Mouse (Mus musculus): ENCODE results near the gene Pdgfa. TPM values are rescaled to one million over a fixed set of nuclear protein-coding genes. Genes with fewer than 3 reads are reported as not detected.

Gene Pdgfa
- polyA plus RNA-seq, 1 experiment from 2014 or later = 10.9 TPM

DNA sequence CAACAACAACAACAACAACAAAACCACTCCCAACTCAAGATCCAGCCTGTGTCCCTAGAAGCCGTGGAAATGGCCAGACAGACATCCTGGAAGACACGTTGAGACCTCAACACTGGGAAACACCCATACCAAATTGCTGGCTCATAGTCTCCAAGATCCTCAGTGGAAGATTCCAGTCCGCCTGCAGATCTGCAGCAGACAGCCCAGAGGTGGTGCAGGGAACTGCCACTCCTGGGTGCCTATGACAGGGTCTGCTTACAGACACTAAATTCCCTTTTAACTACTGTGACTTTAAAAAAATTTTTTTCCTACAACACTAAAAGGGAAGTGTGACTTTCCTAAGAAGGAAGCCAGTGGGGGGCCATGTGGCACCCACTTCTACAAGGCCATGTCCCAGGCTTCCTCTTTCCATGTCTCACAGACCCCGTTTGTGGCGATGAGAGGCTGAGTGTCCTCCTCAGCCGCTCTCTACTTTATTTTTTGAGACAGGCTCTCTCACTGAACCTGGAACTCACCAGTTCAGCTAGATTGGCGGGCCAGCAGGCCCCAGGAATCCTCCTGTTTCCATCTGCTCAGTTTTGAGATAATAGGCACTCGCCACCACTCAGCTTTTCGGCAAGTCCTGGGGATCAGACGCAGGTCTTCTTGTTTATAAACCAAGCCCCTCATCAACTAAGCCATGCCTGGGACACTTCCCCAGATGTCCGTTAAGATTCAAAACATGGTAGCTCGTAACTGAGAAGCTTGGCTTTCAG, 27.4 kb upstream of the Pdgfa start:
- H3K4me2 ChIP-seq (replicated peaks; ENCODE audit: low read depth, low read length) = no peak overlapping the region
- no peak overlapping the region for H3K27ac ChIP-seq (ENCODE audit: low read depth, low read length)
- H3K4me1 ChIP-seq (replicated peaks; ENCODE audit: control insufficient read depth, insufficient read depth, low read length) = no peaks in the 10 kb centered on the region
- H3K9me3 ChIP-seq (ENCODE audit: control insufficient read depth, low read length) = no peaks in the 10 kb centered on the region
- no peak overlapping the region for H3K4me3 ChIP-seq (ENCODE audit: low read depth, low read length)
- H3K27me3 ChIP-seq (ENCODE audit: control insufficient read depth, insufficient read depth, low read length) = no peaks in the 10 kb centered on the region
- 77% methylated on average over 12 of the region's 12 CpGs for WGBS
- no peak overlapping the region for H3K9ac ChIP-seq (ENCODE audit: low read depth, low read length)
- DNase-seq (ENCODE audit: low spot score) = no peak
- ATAC-seq (ENCODE audit: low FRiP score) = no peak
- H3K36me3 ChIP-seq (ENCODE audit: control insufficient read depth, insufficient read depth, low read length) = no peaks in the 10 kb centered on the region

DNA sequence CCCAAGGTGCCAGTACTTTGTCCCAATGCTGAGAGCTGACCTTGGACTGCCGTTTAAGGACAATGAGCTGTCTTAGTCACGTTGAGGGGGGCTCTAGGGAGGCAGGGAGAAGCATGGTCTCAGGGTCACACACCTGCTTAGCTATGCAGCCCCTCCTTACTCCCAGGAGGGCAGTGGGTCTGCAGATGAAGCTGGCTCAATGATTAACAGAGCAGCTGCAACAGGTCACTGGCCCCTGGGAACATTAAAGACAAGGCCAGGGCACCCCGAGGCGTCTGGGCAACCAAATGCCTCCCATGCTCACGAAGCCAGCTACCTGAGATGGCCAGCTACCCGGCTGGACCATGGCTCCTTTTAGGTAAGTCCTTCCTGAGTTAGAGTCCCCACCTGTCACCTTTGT, 23.4 kb upstream of the Pdgfa start:
- 77% methylated on average over 6 of the region's 6 CpGs for WGBS
- H3K36me3 ChIP-seq (ENCODE audit: control insufficient read depth, insufficient read depth, low read length) = no peaks in the 10 kb centered on the region

DNA sequence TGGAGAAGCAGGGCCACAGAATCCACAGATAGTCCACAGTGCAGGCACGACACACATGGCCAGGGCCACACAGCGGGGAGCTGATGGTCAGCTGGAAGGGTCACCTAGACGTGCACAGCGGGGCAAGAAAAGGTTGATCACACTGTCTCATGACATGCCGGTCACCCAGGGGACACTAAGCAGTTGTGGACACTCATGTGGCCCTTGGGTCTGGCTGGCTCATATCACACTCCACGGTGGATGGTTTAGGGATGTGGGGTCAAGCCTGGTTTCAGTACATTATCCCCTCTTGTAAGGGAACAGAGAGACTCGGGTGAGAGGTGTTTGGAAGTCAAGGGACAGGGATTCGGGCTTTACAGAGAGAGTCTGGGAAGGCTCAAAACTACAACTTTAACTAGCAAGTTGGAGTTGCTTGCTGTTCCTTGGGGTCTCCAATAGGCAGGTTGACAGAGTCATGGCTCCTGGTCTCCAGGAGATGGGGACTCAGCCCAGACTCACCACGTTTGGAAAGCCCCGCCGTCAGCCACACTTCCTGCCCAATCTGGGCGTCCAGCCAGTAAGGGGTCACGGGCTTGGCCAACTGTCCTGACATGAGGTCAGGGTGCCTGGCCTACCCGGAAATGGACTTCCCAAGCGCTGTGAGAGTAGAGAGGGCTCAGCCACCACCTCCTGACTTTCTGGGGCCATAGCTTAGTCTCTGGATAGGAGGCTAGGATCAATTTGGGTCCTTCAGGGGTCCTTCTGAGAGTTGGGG, 20.4 kb upstream of the Pdgfa start:
- WGBS = 81% methylated on average over 15 of the region's 15 CpGs
- Histone ChIP-seq H3K27me3 (ENCODE audit: control insufficient read depth, insufficient read depth, low read length) (no peaks in the 10 kb centered on the region), H3K27ac (ENCODE audit: low read depth, low read length) (no peak overlapping the region), H3K4me1 (replicated peaks; ENCODE audit: control insufficient read depth, insufficient read depth, low read length) (no peaks in the 10 kb centered on the region), H3K4me2 (replicated peaks; ENCODE audit: low read depth, low read length) (no peak overlapping the region), H3K4me3 (ENCODE audit: low read depth, low read length) (no peak overlapping the region), H3K9me3 (ENCODE audit: control insufficient read depth, low read length) (no peaks in the 10 kb centered on the region), H3K36me3 (ENCODE audit: control insufficient read depth, insufficient read depth, low read length) (no peaks in the 10 kb centered on the region), H3K9ac (ENCODE audit: low read depth, low read length) (no peak overlapping the region)
- no peak for ATAC-seq (ENCODE audit: low FRiP score)
- DNase-seq (ENCODE audit: low spot score) = no peak

More for the DNA sequence above, 23.4 kb upstream of the Pdgfa start:
- DNase-seq (ENCODE audit: low spot score) (no peak), ATAC-seq (ENCODE audit: low FRiP score) (no peak)
- H3K27ac ChIP-seq (ENCODE audit: low read depth, low read length) = no peak overlapping the region
- no peaks in the 10 kb centered on the region for H3K9me3 ChIP-seq (ENCODE audit: control insufficient read depth, low read length)
- no peak overlapping the region for H3K9ac ChIP-seq (ENCODE audit: low read depth, low read length)
- H3K27me3 ChIP-seq (ENCODE audit: control insufficient read depth, insufficient read depth, low read length) = no peaks in the 10 kb centered on the region
- no peak overlapping the region for H3K4me2 ChIP-seq (replicated peaks; ENCODE audit: low read depth, low read length)
- no peaks in the 10 kb centered on the region for H3K4me1 ChIP-seq (replicated peaks; ENCODE audit: control insufficient read depth, insufficient read depth, low read length)
- no peak overlapping the region for H3K4me3 ChIP-seq (ENCODE audit: low read depth, low read length)

DNA sequence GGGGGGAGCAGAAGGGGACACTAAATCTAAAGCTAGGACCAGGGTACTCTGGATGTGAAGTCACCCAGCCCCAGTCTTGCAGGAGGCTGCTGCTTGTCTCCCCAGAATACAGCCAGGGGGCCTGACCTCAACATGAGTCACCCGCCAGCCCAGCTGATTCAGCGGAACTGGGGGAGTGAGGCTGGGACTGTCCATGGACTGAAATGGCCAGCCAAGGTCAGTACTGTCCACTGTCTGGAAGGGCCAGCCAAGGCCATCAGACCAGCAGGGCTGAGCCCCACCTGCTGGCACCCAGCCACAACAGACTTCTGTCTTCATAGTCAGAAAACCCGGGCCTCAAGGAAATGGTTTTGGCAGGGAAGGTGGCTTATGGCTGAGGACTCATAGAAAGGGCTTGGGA, 17.9 kb upstream of the Pdgfa start:
- Histone ChIP-seq H3K4me2 (replicated peaks; ENCODE audit: low read depth, low read length) (no peak overlapping the region), H3K9ac (ENCODE audit: low read depth, low read length) (no peak overlapping the region), H3K36me3 (ENCODE audit: control insufficient read depth, insufficient read depth, low read length) (no peaks in the 10 kb centered on the region), H3K27ac (ENCODE audit: low read depth, low read length) (no peak overlapping the region), H3K4me1 (replicated peaks; ENCODE audit: control insufficient read depth, insufficient read depth, low read length) (no peaks in the 10 kb centered on the region), H3K9me3 (ENCODE audit: control insufficient read depth, low read length) (no peaks in the 10 kb centered on the region), H3K4me3 (ENCODE audit: low read depth, low read length) (no peak overlapping the region), H3K27me3 (ENCODE audit: control insufficient read depth, insufficient read depth, low read length) (no peaks in the 10 kb centered on the region)
- DNase-seq (ENCODE audit: low spot score) (no peak), ATAC-seq (ENCODE audit: low FRiP score) (no peak)
- 88% methylated on average over 3 of the region's 3 CpGs for WGBS

DNA sequence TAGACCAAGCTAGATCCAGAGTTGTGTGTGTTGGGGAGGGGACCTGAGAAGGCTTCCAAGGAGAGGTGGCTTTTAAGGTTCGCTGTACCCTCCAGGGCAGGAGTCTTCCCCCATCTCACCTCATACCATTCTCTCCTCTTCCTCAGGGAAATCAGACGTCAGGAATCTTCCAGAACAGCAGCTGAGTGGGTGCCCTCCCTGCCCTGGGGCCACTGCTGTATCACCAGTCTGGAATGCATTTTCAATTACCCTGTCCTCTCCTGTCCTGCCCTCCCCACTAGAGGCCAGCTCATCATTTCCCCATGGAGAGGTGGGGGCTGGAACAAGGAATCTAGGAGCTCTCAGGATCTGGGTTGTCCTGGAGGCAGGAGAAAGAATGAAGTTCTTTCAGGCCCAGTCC, 13.5 kb upstream of the Pdgfa start:
- 96% methylated on average over 2 of the region's 2 CpGs for WGBS
- no peak overlapping the region for H3K27ac ChIP-seq (ENCODE audit: low read depth, low read length)
- ATAC-seq (ENCODE audit: low FRiP score) (no peak), DNase-seq (ENCODE audit: low spot score) (no peak)
- H3K36me3 ChIP-seq (ENCODE audit: control insufficient read depth, insufficient read depth, low read length) = no peaks in the 10 kb centered on the region
- H3K27me3 ChIP-seq (ENCODE audit: control insufficient read depth, insufficient read depth, low read length) = no peaks in the 10 kb centered on the region
- H3K4me2 ChIP-seq (replicated peaks; ENCODE audit: low read depth, low read length) = no peak overlapping the region
- H3K9ac ChIP-seq (ENCODE audit: low read depth, low read length) = no peak overlapping the region
- H3K4me1 ChIP-seq (replicated peaks; ENCODE audit: control insufficient read depth, insufficient read depth, low read length) = no peaks in the 10 kb centered on the region
- no peak overlapping the region for H3K4me3 ChIP-seq (ENCODE audit: low read depth, low read length)
- H3K9me3 ChIP-seq (ENCODE audit: control insufficient read depth, low read length) = no peaks in the 10 kb centered on the region

DNA sequence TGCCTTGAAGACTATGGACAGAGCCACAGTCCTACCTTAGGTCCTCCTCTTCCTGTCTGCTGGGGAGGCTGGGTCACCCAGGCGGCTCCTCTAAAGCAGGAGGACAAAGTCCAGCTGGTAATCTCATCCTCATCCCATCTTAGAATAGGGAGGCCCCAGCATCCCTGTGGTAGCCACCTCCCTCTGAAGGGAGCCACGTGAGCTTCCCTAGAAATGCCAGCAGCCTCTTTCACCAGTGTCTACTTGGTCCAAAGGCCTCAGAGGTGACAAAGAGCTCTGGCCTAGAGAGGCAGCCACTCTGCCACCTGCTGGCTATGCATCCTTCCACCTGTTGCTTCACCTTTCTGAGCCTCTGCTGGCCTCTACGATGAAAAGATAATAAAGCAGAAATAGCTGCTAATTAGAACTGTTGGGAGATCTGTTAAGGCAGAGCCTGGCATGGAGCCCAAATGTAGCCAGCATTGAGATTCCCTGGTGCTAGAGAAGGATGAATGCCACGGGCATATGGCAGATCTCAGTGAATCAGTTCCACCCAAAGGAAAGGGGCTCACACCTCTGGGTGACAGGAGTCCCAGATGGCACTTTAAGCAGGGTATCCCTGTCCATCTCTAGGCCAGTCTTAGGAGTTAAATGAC, 10.1 kb upstream of the Pdgfa start:
- Histone ChIP-seq H3K27ac (ENCODE audit: low read depth, low read length) (no peak overlapping the region), H3K9ac (ENCODE audit: low read depth, low read length) (no peak overlapping the region), H3K4me1 (replicated peaks; ENCODE audit: control insufficient read depth, insufficient read depth, low read length) (no peaks in the 10 kb centered on the region), H3K4me2 (replicated peaks; ENCODE audit: low read depth, low read length) (no peak overlapping the region), H3K9me3 (ENCODE audit: control insufficient read depth, low read length) (no peaks in the 10 kb centered on the region), H3K27me3 (ENCODE audit: control insufficient read depth, insufficient read depth, low read length) (no peaks in the 10 kb centered on the region), H3K36me3 (ENCODE audit: control insufficient read depth, insufficient read depth, low read length) (no peaks in the 10 kb centered on the region), H3K4me3 (ENCODE audit: low read depth, low read length) (no peak overlapping the region)
- WGBS = 64% methylated on average over 4 of the region's 4 CpGs
- DNase-seq (ENCODE audit: low spot score) = no peak
- ATAC-seq (ENCODE audit: low FRiP score) = no peak

DNA sequence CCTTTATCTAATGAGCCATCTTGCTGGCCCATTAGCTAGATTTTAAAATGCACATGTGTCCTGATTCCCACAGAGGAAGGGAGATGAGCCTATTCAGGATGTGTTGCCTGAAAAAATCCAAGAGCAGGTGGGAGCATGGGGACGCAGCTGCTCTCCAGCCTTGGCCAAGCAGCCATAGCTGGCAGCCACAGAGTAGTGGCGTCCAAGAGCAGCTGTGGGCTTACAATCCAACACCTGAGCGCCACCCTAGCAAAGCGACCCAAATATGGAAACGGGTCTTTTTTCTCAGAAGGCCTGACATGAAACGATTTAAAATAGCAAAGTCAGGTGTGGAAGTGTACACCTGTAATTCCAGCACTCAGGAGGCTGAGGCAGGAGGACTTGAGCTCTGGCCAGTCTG, 7.4 kb upstream of the Pdgfa start:
- H3K4me2 ChIP-seq (replicated peaks; ENCODE audit: low read depth, low read length) = no peak overlapping the region
- no peak overlapping the region for H3K4me3 ChIP-seq (ENCODE audit: low read depth, low read length)
- H3K9ac ChIP-seq (ENCODE audit: low read depth, low read length) = no peak overlapping the region
- H3K9me3 ChIP-seq (ENCODE audit: control insufficient read depth, low read length) = peaks cover 4% of the 10 kb centered on the region; the same call in 1 of the 2 replicates
- no peaks in the 10 kb centered on the region for H3K4me1 ChIP-seq (replicated peaks; ENCODE audit: control insufficient read depth, insufficient read depth, low read length)
- H3K36me3 ChIP-seq (ENCODE audit: control insufficient read depth, insufficient read depth, low read length) = no peaks in the 10 kb centered on the region
- WGBS = 82% methylated on average over 6 of the region's 6 CpGs
- DNase-seq (ENCODE audit: low spot score) (no peak), ATAC-seq (ENCODE audit: low FRiP score) (no peak)
- peaks cover 5% of the 10 kb centered on the region for H3K27me3 ChIP-seq (ENCODE audit: control insufficient read depth, insufficient read depth, low read length)
- H3K27ac ChIP-seq (ENCODE audit: low read depth, low read length) = no peak overlapping the region

DNA sequence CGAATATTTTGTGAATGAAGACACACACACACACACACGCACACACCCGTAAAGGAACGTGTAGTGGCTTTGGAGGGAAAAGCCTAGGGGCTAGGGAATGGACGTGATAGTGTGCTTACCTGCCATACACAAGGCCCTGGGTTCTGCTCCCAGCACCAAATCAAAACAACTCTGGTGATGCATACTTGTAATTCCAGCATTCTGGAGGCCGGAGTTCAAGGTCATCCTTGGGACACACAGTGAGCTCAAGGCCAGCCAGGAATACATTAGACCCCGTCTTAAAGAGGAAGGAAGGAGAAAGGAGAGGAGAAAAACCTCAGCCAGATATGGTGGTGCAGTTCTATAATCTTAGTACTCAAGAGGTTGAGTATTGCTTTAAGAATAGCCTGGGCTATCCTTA, 2.5 kb upstream of the Pdgfa start:
- H3K27me3 ChIP-seq (ENCODE audit: control insufficient read depth, insufficient read depth, low read length) = peaks cover 45% of the 10 kb centered on the region
- ATAC-seq (ENCODE audit: low FRiP score) = no peak
- no peak for DNase-seq (ENCODE audit: low spot score)

More for the DNA sequence above, 2.5 kb upstream of the Pdgfa start:
- Histone ChIP-seq H3K9me3 (ENCODE audit: control insufficient read depth, low read length) (peaks cover 4% of the 10 kb centered on the region; the same call in 1 of the 2 replicates), H3K36me3 (ENCODE audit: control insufficient read depth, insufficient read depth, low read length) (no peaks in the 10 kb centered on the region), H3K27ac (ENCODE audit: low read depth, low read length) (no peak overlapping the region), H3K9ac (ENCODE audit: low read depth, low read length) (no peak overlapping the region), H3K4me3 (ENCODE audit: low read depth, low read length) (no peak overlapping the region), H3K4me1 (replicated peaks; ENCODE audit: control insufficient read depth, insufficient read depth, low read length) (peaks cover 9% of the 10 kb centered on the region), H3K4me2 (replicated peaks; ENCODE audit: low read depth, low read length) (no peak overlapping the region)
- WGBS = 74% methylated on average over 7 of the region's 7 CpGs

Data from hindbrain, embryonic 11.5 days (tissue).